Mouse (Mus musculus): ENCODE data around the gene Ipo8. TPM values are rescaled to one million over a fixed set of nuclear protein-coding genes. Genes with fewer than 3 reads are reported as not detected.

Gene Ipo8
- polyA plus RNA-seq, 1 experiment, result 14.1 TPM

GRCm38 (mm10) chr6:148768419-148768818 lies 62.8 kb downstream of the Ipo8 start:
- Histone ChIP-seq H3K79me3 (ENCODE audit: low read depth) (no peaks in the 10 kb centered on the region), H3K27me3 (ENCODE audit: control insufficient read depth, insufficient read depth, insufficient read length) (no peaks in the 10 kb centered on the region), H3K4me3 (ENCODE audit: insufficient read depth, poor library complexity, severe bottlenecking) (no peak overlapping the region), H3K79me2 (ENCODE audit: control insufficient read depth, insufficient read depth) (no peaks in the 10 kb centered on the region), H3K36me3 (ENCODE audit: control insufficient read depth, insufficient read depth) (peaks cover 16% of the 10 kb centered on the region), H3ac (ENCODE audit: control insufficient read depth, insufficient read length, low read depth) (no peak overlapping the region)
- TF ChIP-seq MAX (IDR thresholded peaks at IDR 0.05) (no peak), CEBPB (IDR thresholded peaks at IDR 0.05; ENCODE audit: low read depth) (no peak), USF1 (IDR thresholded peaks at IDR 0.05; ENCODE audit: low read depth) (no peak), FOSL1 (IDR thresholded peaks at IDR 0.05; ENCODE audit: insufficient read depth, low read length, poor library complexity, severe bottlenecking) (no peak), CTCF (IDR thresholded peaks at IDR 0.05; ENCODE audit: control insufficient read depth, insufficient read depth, insufficient read length) (no peak), MYOG (IDR thresholded peaks at IDR 0.05; ENCODE audit: control insufficient read depth, extremely low read depth, insufficient read length) (no peak)

- H3K4me3 ChIP-seq (ENCODE audit: insufficient read depth, poor library complexity, severe bottlenecking), result no peak overlapping the region
- H3K36me3 ChIP-seq (ENCODE audit: control insufficient read depth, insufficient read depth), result peaks cover 16% of the 10 kb centered on the region
- H3ac ChIP-seq (ENCODE audit: control insufficient read depth, insufficient read length, low read depth), result no peak overlapping the region
- H3K79me3 ChIP-seq (ENCODE audit: low read depth), result no peaks in the 10 kb centered on the region
- no peak for TF ChIP-seq MYOG (IDR thresholded peaks at IDR 0.05; ENCODE audit: control insufficient read depth, extremely low read depth, insufficient read length)
- no peak for TF ChIP-seq CEBPB (IDR thresholded peaks at IDR 0.05; ENCODE audit: low read depth)
- no peak for TF ChIP-seq FOSL1 (IDR thresholded peaks at IDR 0.05; ENCODE audit: insufficient read depth, low read length, poor library complexity, severe bottlenecking)
- TF ChIP-seq USF1 (IDR thresholded peaks at IDR 0.05; ENCODE audit: low read depth), result no peak
- TF ChIP-seq MYOD1 (IDR thresholded peaks at IDR 0.05; ENCODE audit: control insufficient read depth, insufficient read length, low read depth), result no peak
- TF ChIP-seq MAX (IDR thresholded peaks at IDR 0.05), result no peak
- no peak for TF ChIP-seq CTCF (IDR thresholded peaks at IDR 0.05; ENCODE audit: control insufficient read depth, insufficient read depth, insufficient read length)
- H3K79me2 ChIP-seq (ENCODE audit: control insufficient read depth, insufficient read depth), result no peaks in the 10 kb centered on the region
- no peaks in the 10 kb centered on the region for H3K27me3 ChIP-seq (ENCODE audit: control insufficient read depth, insufficient read depth, insufficient read length)
Observed at GRCm38 (mm10) chr6:148767228-148767627, 64.0 kb downstream of the Ipo8 start.

GRCm38 (mm10) chr6:148761967-148762712 lies 69.1 kb downstream of the Ipo8 start:
- H3K79me3 ChIP-seq (ENCODE audit: low read depth), result no peaks in the 10 kb centered on the region
- H3K36me3 ChIP-seq (ENCODE audit: control insufficient read depth, insufficient read depth), result no peaks in the 10 kb centered on the region
- no peaks in the 10 kb centered on the region for H3K27me3 ChIP-seq (ENCODE audit: control insufficient read depth, insufficient read depth, insufficient read length)
- TF ChIP-seq MAX (IDR thresholded peaks at IDR 0.05) (no peak), MYOD1 (IDR thresholded peaks at IDR 0.05; ENCODE audit: control insufficient read depth, insufficient read length, low read depth) (peak; percentile 1)
- no peak overlapping the region for H3ac ChIP-seq (ENCODE audit: control insufficient read depth, insufficient read length, low read depth)
- H3K4me3 ChIP-seq (ENCODE audit: insufficient read depth, poor library complexity, severe bottlenecking), result no peak overlapping the region
- no peaks in the 10 kb centered on the region for H3K79me2 ChIP-seq (ENCODE audit: control insufficient read depth, insufficient read depth)

GRCm38 (mm10) chr6:148761475-148761874 lies 69.8 kb downstream of the Ipo8 start:
- TF ChIP-seq USF1 (IDR thresholded peaks at IDR 0.05; ENCODE audit: low read depth) (no peak), MAX (IDR thresholded peaks at IDR 0.05) (no peak), CEBPB (IDR thresholded peaks at IDR 0.05; ENCODE audit: low read depth) (no peak), MYOG (IDR thresholded peaks at IDR 0.05; ENCODE audit: control insufficient read depth, extremely low read depth, insufficient read length) (no peak), CTCF (IDR thresholded peaks at IDR 0.05; ENCODE audit: control insufficient read depth, insufficient read depth, insufficient read length) (no peak), FOSL1 (IDR thresholded peaks at IDR 0.05; ENCODE audit: insufficient read depth, low read length, poor library complexity, severe bottlenecking) (no peak), MYOD1 (IDR thresholded peaks at IDR 0.05; ENCODE audit: control insufficient read depth, insufficient read length, low read depth) (no peak)
- Histone ChIP-seq H3K79me2 (ENCODE audit: control insufficient read depth, insufficient read depth) (no peaks in the 10 kb centered on the region), H3K79me3 (ENCODE audit: low read depth) (no peaks in the 10 kb centered on the region), H3ac (ENCODE audit: control insufficient read depth, insufficient read length, low read depth) (no peak overlapping the region), H3K4me3 (ENCODE audit: insufficient read depth, poor library complexity, severe bottlenecking) (no peak overlapping the region), H3K27me3 (ENCODE audit: control insufficient read depth, insufficient read depth, insufficient read length) (no peaks in the 10 kb centered on the region), H3K36me3 (ENCODE audit: control insufficient read depth, insufficient read depth) (no peaks in the 10 kb centered on the region)

GRCm38 (mm10) chr6:148756535-148756934 lies 74.7 kb downstream of the Ipo8 start:
- Histone ChIP-seq H3K36me3 (ENCODE audit: control insufficient read depth, insufficient read depth) (no peaks in the 10 kb centered on the region), H3ac (ENCODE audit: control insufficient read depth, insufficient read length, low read depth) (no peak overlapping the region), H3K4me3 (ENCODE audit: insufficient read depth, poor library complexity, severe bottlenecking) (no peak overlapping the region), H3K79me3 (ENCODE audit: low read depth) (no peaks in the 10 kb centered on the region), H3K27me3 (ENCODE audit: control insufficient read depth, insufficient read depth, insufficient read length) (no peaks in the 10 kb centered on the region), H3K79me2 (ENCODE audit: control insufficient read depth, insufficient read depth) (no peaks in the 10 kb centered on the region)
- TF ChIP-seq CEBPB (IDR thresholded peaks at IDR 0.05; ENCODE audit: low read depth) (no peak), MYOG (IDR thresholded peaks at IDR 0.05; ENCODE audit: control insufficient read depth, extremely low read depth, insufficient read length) (no peak), USF1 (IDR thresholded peaks at IDR 0.05; ENCODE audit: low read depth) (no peak), MAX (IDR thresholded peaks at IDR 0.05) (no peak), FOSL1 (IDR thresholded peaks at IDR 0.05; ENCODE audit: insufficient read depth, low read length, poor library complexity, severe bottlenecking) (no peak), MYOD1 (IDR thresholded peaks at IDR 0.05; ENCODE audit: control insufficient read depth, insufficient read length, low read depth) (no peak), CTCF (IDR thresholded peaks at IDR 0.05; ENCODE audit: control insufficient read depth, insufficient read depth, insufficient read length) (no peak)

- TF ChIP-seq FOSL1 (IDR thresholded peaks at IDR 0.05; ENCODE audit: insufficient read depth, low read length, poor library complexity, severe bottlenecking) (no peak), MYOD1 (IDR thresholded peaks at IDR 0.05; ENCODE audit: control insufficient read depth, insufficient read length, low read depth) (no peak), CEBPB (IDR thresholded peaks at IDR 0.05; ENCODE audit: low read depth) (no peak), MAX (IDR thresholded peaks at IDR 0.05) (no peak), MYOG (IDR thresholded peaks at IDR 0.05; ENCODE audit: control insufficient read depth, extremely low read depth, insufficient read length) (no peak), USF1 (IDR thresholded peaks at IDR 0.05; ENCODE audit: low read depth) (no peak), CTCF (IDR thresholded peaks at IDR 0.05; ENCODE audit: control insufficient read depth, insufficient read depth, insufficient read length) (no peak)
- Histone ChIP-seq H3ac (ENCODE audit: control insufficient read depth, insufficient read length, low read depth) (no peak overlapping the region), H3K79me3 (ENCODE audit: low read depth) (no peaks in the 10 kb centered on the region), H3K79me2 (ENCODE audit: control insufficient read depth, insufficient read depth) (no peaks in the 10 kb centered on the region), H3K4me3 (ENCODE audit: insufficient read depth, poor library complexity, severe bottlenecking) (no peak overlapping the region), H3K27me3 (ENCODE audit: control insufficient read depth, insufficient read depth, insufficient read length) (no peaks in the 10 kb centered on the region), H3K36me3 (ENCODE audit: control insufficient read depth, insufficient read depth) (no peaks in the 10 kb centered on the region)
Observed at GRCm38 (mm10) chr6:148751400-148751799, 79.9 kb downstream of the Ipo8 start.
